Mouse (Mus musculus) olfactory bulb, adult 2 months (tissue): ENCODE measurements around the gene Serpinb9c. TPM values are rescaled to one million over a fixed set of nuclear protein-coding genes. Genes with fewer than 3 reads are reported as not detected.
"Not testable (repeated sequence)": the region's sequence is repeated elsewhere in the genome, so short reads cannot be mapped to it uniquely, and the experiment has no call there.

ENCODE experiments used
- H3K27ac ChIP-seq: fragments of 200-500 bp; 2 replicates; pipeline ENCODE4 v1.5.1; 2012; ENCODE audit warnings: low read depth, low read length; ENCODE audit not compliant: insufficient read depth
- H3K4me1 ChIP-seq: fragments of 200-500 bp; 2 replicates; pipeline ENCODE4 v1.6.1; 2012; ENCODE audit warnings: low read length; ENCODE audit not compliant: control insufficient read depth, insufficient read depth
- H3K4me3 ChIP-seq: fragments of 200-500 bp; 2 replicates; pipeline ENCODE4 v1.5.1; 2012; ENCODE audit warnings: mild to moderate bottlenecking, low read depth, low read length, moderate library complexity; ENCODE audit not compliant: insufficient read depth
- CTCF ChIP-seq: fragments of 200-500 bp; IDR thresholded peaks from 2 replicates; pipeline ENCODE4 v1.5.1; 2012; ENCODE audit warnings: low read depth, mild to moderate bottlenecking, low read length, moderate library complexity; ENCODE audit not compliant: insufficient read depth
- POLR2A ChIP-seq: fragments of 200-500 bp; IDR thresholded peaks from 2 replicates; pipeline ENCODE4 v1.6.1; 2012; ENCODE audit warnings: mild to moderate bottlenecking, low read depth, low read length, moderate library complexity; ENCODE audit not compliant: insufficient read depth
- WGBS: fragments of 180-500 bp; shearing (Covaris S2); methylation state at CpG from one replicate; pipeline ENCODE4 v1.1.7; 2018; 5-methylcytosine and 5-hydroxymethylcytosine counted together
- polyA plus RNA-seq: library from polyadenylated mRNA; stranded (reverse); fragments of >200 nt; gene quantifications from 2 replicates; pipeline ENCODE4 v1.2.4, GENCODE M21; 2012; ENCODE audit warnings: low replicate concordance; ENCODE audit not compliant: missing spikeins, insufficient read depth, insufficient read length

Gene Serpinb9c
- not detected in 2 replicates for polyA plus RNA-seq

- TF ChIP-seq CTCF (no peak), POLR2A (no peak)
- H3K4me1 ChIP-seq = no peaks in the 10 kb centered on the region
- H3K27ac ChIP-seq = no peak within 1 kb of the TSS
- H3K4me3 ChIP-seq = no peak within 1 kb of the TSS
- 70% methylated on average over 4 of the region's 4 CpGs for WGBS
Measured at GRCm38 (mm10) chr13:33159642-33160041, at the start of gene Serpinb9c. Gene Serpinb9c, minus strand, starts transcription at chr13:33159742.

GRCm38 (mm10) chr13:33199740-33200139, 40.2 kb upstream of the Serpinb9c start:
- H3K4me1 ChIP-seq = no peaks in the 10 kb centered on the region
- TF ChIP-seq CTCF (no peak), POLR2A (no peak)
- WGBS = 47% methylated on average over 2 of the region's 2 CpGs
- no peak overlapping the region for H3K27ac ChIP-seq
- H3K4me3 ChIP-seq = no peak overlapping the region

- WGBS = 79% methylated on average over 5 of the region's 5 CpGs
- H3K27ac ChIP-seq = no peak within 1 kb of the TSS
Measured at GRCm38 (mm10) chr13:33192659-33193058, 33.1 kb upstream of the Serpinb9c start, which contains the start of gene Serpinb9d. Gene Serpinb9d, plus strand, starts transcription at chr13:33192959.

GRCm38 (mm10) chr13:33190486-33190885, 30.9 kb upstream of the Serpinb9c start:
- not testable (repeated sequence) for H3K4me3 ChIP-seq, H3K27ac ChIP-seq, H3K4me1 ChIP-seq
- WGBS = 91% methylated on average over 1 of the region's 1 CpGs

More at GRCm38 (mm10) chr13:33192659-33193058, 33.1 kb upstream of the Serpinb9c start, which contains the start of gene Serpinb9d:
- TF ChIP-seq POLR2A (no peak), CTCF (no peak)
- Histone ChIP-seq H3K4me3 (no peak within 1 kb of the TSS), H3K4me1 (no peaks in the 10 kb centered on the region)

- Histone ChIP-seq H3K4me3 (no peak overlapping the region), H3K27ac (no peak overlapping the region), H3K4me1 (no peaks in the 10 kb centered on the region)
- 73% methylated on average over 3 of the region's 3 CpGs for WGBS
- TF ChIP-seq POLR2A = no peak
- TF ChIP-seq CTCF = no peak
Measured at GRCm38 (mm10) chr13:33141435-33141834, 18.1 kb downstream of the Serpinb9c start.

- Histone ChIP-seq H3K27ac (no peak overlapping the region), H3K4me3 (no peak overlapping the region), H3K4me1 (no peaks in the 10 kb centered on the region)
- WGBS = 90% methylated on average over 2 of the region's 2 CpGs
- no peak for TF ChIP-seq CTCF
Measured at GRCm38 (mm10) chr13:33137717-33138116, 21.8 kb downstream of the Serpinb9c start.

GRCm38 (mm10) chr13:33113054-33113453, 46.5 kb downstream of the Serpinb9c start:
- 66% methylated on average over 3 of the region's 3 CpGs for WGBS
- TF ChIP-seq POLR2A (no peak), CTCF (no peak)
- Histone ChIP-seq H3K4me1 (no peaks in the 10 kb centered on the region), H3K27ac (no peak overlapping the region), H3K4me3 (no peak overlapping the region)

- no peak for TF ChIP-seq POLR2A
- no peak for TF ChIP-seq CTCF
- no peaks in the 10 kb centered on the region for H3K4me1 ChIP-seq
- no peak overlapping the region for H3K27ac ChIP-seq
- H3K4me3 ChIP-seq = no peak overlapping the region
Measured at GRCm38 (mm10) chr13:33105626-33106025, 53.9 kb downstream of the Serpinb9c start.

Other genes starting within 250 kb of the Serpinb9c start
- not detected in 2 replicates for gene Serpinb6b, start 194.5 kb downstream of the Serpinb9c start, polyA plus RNA-seq
- gene Serpinb9, start 156.5 kb downstream of the Serpinb9c start, polyA plus RNA-seq = not detected in 2 replicates
- not detected in 2 replicates for gene Serpinb9b, start 132.3 kb downstream of the Serpinb9c start, polyA plus RNA-seq
- not detected in 2 replicates for gene Serpinb1b, start 81.2 kb downstream of the Serpinb9c start, polyA plus RNA-seq
- not detected in 2 replicates for gene Serpinb9d, start 33.2 kb upstream of the Serpinb9c start, polyA plus RNA-seq
- gene Serpinb9e, start 89.9 kb upstream of the Serpinb9c start, polyA plus RNA-seq = not detected in 2 replicates
- not detected in 2 replicates for gene Serpinb9f, start 164.3 kb upstream of the Serpinb9c start, polyA plus RNA-seq
- not detected in 2 replicates for gene Gm11397, start 236.0 kb upstream of the Serpinb9c start, polyA plus RNA-seq